Mouse (Mus musculus): Measurements from ENCODE around the gene Slco2b1. TPM values are rescaled to one million over a fixed set of nuclear protein-coding genes. Genes with fewer than 3 reads are reported as not detected.

Gene Slco2b1
- polyA plus RNA-seq, 1 experiment from 2014 or later: 2.9 TPM

DNA sequence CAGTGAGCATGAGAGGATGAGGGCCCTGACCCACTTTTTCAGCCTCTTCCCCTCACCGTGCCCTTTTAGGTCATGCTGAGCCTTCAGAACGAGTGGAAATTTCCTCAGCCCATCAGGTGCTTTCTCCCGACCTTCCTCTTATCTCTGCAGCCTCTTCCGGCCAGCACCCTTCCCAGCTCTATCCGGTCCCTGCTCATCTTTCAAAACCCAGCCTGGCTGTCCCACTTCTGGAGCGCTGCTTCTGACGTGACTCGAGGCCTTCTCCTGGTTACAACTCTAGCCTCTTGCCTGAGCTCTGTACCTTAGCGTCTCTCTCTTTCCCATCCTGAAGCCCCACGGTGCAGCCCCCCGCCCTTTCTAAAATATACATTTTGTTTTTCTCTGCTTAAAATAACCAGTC lies 56.9 kb downstream of the Slco2b1 start:
- ATAC-seq (ENCODE audit: insufficient read depth): no peak
- H3K9me3 ChIP-seq (ENCODE audit: low read depth, low read length): no peaks in the 10 kb centered on the region
- 57% methylated on average over 11 of the region's 11 CpGs for WGBS

DNA sequence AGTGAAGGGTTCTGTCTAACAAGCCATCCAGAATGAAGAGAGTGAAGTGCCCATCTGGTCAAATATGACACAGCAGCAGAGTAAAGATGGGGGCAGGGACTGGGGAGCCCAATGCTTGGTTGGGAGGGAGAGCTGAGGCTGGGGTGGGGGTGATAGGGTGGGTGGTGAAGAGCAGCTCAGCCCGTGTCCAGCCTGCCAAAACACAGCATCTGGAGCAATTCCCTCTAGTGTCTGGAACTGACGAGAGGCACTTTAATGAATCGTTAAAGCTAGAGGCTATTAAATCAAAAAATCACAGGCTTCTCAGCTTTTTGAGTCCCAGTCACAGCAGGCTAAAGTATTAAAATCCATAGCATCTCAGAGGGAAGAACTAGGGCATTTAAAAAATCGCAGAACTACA lies 61.6 kb downstream of the Slco2b1 start:
- Histone ChIP-seq H3K36me3 (ENCODE audit: insufficient read depth) (no peaks in the 10 kb centered on the region), H3K9me3 (ENCODE audit: low read depth, low read length) (no peaks in the 10 kb centered on the region), H3K27me3 (ENCODE audit: insufficient read depth, low read length) (no peaks in the 10 kb centered on the region), H3K9ac (no peak overlapping the region), H3K4me3 (ENCODE audit: low read depth, low read length) (no peak overlapping the region), H3K27ac (ENCODE audit: low read depth) (no peak overlapping the region), H3K4me2 (no peak overlapping the region), H3K4me1 (ENCODE audit: insufficient read depth) (no peaks in the 10 kb centered on the region)
- no peak for DNase-seq
- TF ChIP-seq CTCF (IDR thresholded peaks at IDR 0.05; ENCODE audit: low read depth): no peak
- ATAC-seq (ENCODE audit: insufficient read depth): no peak
- 66% methylated on average over 4 of the region's 4 CpGs for WGBS

More for the DNA sequence above, 56.9 kb downstream of the Slco2b1 start:
- Histone ChIP-seq H3K27ac (ENCODE audit: low read depth) (no peak overlapping the region), H3K36me3 (ENCODE audit: insufficient read depth) (no peaks in the 10 kb centered on the region), H3K27me3 (ENCODE audit: insufficient read depth, low read length) (0 out of 2 replicates have a peak, but pooled peaks cover 3% of the 10 kb centered on the region), H3K4me1 (ENCODE audit: insufficient read depth) (no peaks in the 10 kb centered on the region), H3K4me2 (no peak overlapping the region), H3K4me3 (ENCODE audit: low read depth, low read length) (no peak overlapping the region), H3K9ac (no peak overlapping the region)
- DNase-seq: no peak
- TF ChIP-seq CTCF (IDR thresholded peaks at IDR 0.05; ENCODE audit: low read depth): no peak

DNA sequence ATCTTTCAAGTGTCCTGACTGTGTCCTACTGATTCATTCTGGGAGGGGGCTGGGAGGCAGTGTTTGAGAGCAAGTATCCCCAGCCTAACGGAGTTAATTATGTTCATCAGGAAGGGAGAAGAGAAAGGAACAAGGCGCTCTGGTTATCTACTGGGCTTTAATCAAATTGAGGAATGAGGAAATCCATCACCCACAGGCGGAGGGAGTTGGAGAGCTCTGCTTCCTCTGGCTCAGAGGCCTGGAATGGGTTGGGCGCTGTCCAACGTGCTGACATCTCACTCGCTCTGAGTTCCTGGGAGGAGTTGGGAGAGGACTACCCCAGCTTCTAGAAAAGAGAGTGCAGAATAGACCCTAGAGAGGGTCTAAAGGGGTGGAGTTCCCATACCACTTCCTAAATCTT lies 62.5 kb downstream of the Slco2b1 start:
- no peaks in the 10 kb centered on the region for H3K9me3 ChIP-seq (ENCODE audit: low read depth, low read length)
- no peak overlapping the region for H3K4me2 ChIP-seq
- H3K27ac ChIP-seq (ENCODE audit: low read depth): no peak overlapping the region
- no peak overlapping the region for H3K9ac ChIP-seq
- under 1% methylated on average over 6 of the region's 6 CpGs for WGBS
- no peak for TF ChIP-seq CTCF (IDR thresholded peaks at IDR 0.05; ENCODE audit: low read depth)
- ATAC-seq (ENCODE audit: insufficient read depth) (no peak), DNase-seq (peak; percentile 92)
- no peaks in the 10 kb centered on the region for H3K4me1 ChIP-seq (ENCODE audit: insufficient read depth)
- H3K36me3 ChIP-seq (ENCODE audit: insufficient read depth): no peaks in the 10 kb centered on the region
- no peaks in the 10 kb centered on the region for H3K27me3 ChIP-seq (ENCODE audit: insufficient read depth, low read length)
- H3K4me3 ChIP-seq (ENCODE audit: low read depth, low read length): no peak overlapping the region

GRCm38 (mm10) chr7:99644701-99645100 lies 66.4 kb downstream of the Slco2b1 start:
- WGBS: 75% methylated on average over 7 of the region's 7 CpGs
- no peak overlapping the region for H3K4me3 ChIP-seq (ENCODE audit: low read depth, low read length)
- no peak overlapping the region for H3K27ac ChIP-seq (ENCODE audit: low read depth)
- H3K27me3 ChIP-seq (ENCODE audit: insufficient read depth, low read length): no peaks in the 10 kb centered on the region
- DNase-seq: no peak
- H3K4me2 ChIP-seq: no peak overlapping the region
- H3K4me1 ChIP-seq (ENCODE audit: insufficient read depth): no peaks in the 10 kb centered on the region
- no peak overlapping the region for H3K9ac ChIP-seq
- no peaks in the 10 kb centered on the region for H3K9me3 ChIP-seq (ENCODE audit: low read depth, low read length)
- no peak for ATAC-seq (ENCODE audit: insufficient read depth)
- TF ChIP-seq CTCF (IDR thresholded peaks at IDR 0.05; ENCODE audit: low read depth): no peak
- no peaks in the 10 kb centered on the region for H3K36me3 ChIP-seq (ENCODE audit: insufficient read depth)

DNA sequence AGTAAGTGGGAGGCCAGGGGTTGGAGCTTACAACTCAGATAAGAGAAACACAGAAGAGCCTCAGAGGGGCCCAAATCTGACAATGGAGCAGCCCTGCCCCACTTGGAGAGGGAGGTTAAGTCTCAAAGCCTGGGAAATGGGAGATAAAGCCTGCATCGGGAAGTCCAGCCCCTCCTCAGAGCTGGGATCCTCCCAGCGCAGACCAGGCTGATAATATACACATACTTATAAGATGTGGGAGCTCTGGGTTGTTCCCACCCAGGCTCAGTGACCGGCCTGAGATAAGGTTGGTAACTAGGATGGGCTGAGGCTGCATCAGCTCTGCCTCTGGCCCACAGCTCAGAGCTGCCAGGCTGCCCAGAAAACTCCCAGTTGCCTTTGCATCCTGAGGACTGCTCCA lies 69.1 kb downstream of the Slco2b1 start:
- no peaks in the 10 kb centered on the region for H3K9me3 ChIP-seq (ENCODE audit: low read depth, low read length)
- no peak for TF ChIP-seq CTCF (IDR thresholded peaks at IDR 0.05; ENCODE audit: low read depth)
- DNase-seq (no peak), ATAC-seq (ENCODE audit: insufficient read depth) (no peak)
- H3K27ac ChIP-seq (ENCODE audit: low read depth): no peak overlapping the region
- H3K4me3 ChIP-seq (ENCODE audit: low read depth, low read length): no peak overlapping the region
- no peaks in the 10 kb centered on the region for H3K27me3 ChIP-seq (ENCODE audit: insufficient read depth, low read length)
- WGBS: 18% methylated on average over 3 of the region's 3 CpGs
- H3K9ac ChIP-seq: no peak overlapping the region
- H3K4me1 ChIP-seq (ENCODE audit: insufficient read depth): no peaks in the 10 kb centered on the region
- H3K4me2 ChIP-seq: no peak overlapping the region
- H3K36me3 ChIP-seq (ENCODE audit: insufficient read depth): no peaks in the 10 kb centered on the region

DNA sequence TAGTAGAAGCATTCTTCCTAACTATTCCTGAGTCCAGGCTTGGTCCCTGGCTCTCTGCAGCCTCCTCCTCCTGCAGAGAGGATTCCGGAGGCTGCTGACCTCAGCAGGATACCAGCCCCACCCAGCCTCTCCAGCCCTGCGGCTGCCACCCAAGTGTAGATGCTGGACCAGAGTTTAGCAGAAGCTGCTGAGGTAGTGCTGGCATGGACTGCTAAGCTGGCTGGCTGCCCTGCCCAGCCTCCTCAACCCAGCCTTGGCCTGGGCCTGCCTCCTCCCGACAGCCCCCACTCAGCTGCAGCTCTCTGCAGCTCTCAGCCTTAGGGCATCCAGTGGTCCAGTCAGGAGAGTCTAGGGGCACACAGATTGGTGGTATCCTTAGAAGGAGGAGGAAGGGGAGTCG lies 69.9 kb downstream of the Slco2b1 start:
- no peaks in the 10 kb centered on the region for H3K27me3 ChIP-seq (ENCODE audit: insufficient read depth, low read length)
- no peak overlapping the region for H3K27ac ChIP-seq (ENCODE audit: low read depth)
- WGBS: 39% methylated on average over 4 of the region's 4 CpGs
- H3K36me3 ChIP-seq (ENCODE audit: insufficient read depth): no peaks in the 10 kb centered on the region
- peak; percentile 16 for DNase-seq
- H3K4me1 ChIP-seq (ENCODE audit: insufficient read depth): no peaks in the 10 kb centered on the region
- no peak overlapping the region for H3K9ac ChIP-seq
- ATAC-seq (ENCODE audit: insufficient read depth): peak; percentile 44; the same call in 1 of the 2 replicates
- H3K9me3 ChIP-seq (ENCODE audit: low read depth, low read length): no peaks in the 10 kb centered on the region
- no peak for TF ChIP-seq CTCF (IDR thresholded peaks at IDR 0.05; ENCODE audit: low read depth)
- no peak overlapping the region for H3K4me2 ChIP-seq
- no peak overlapping the region for H3K4me3 ChIP-seq (ENCODE audit: low read depth, low read length)

GRCm38 (mm10) chr7:99633966-99634665 lies 77.0 kb downstream of the Slco2b1 start:
- Histone ChIP-seq H3K4me3 (ENCODE audit: low read depth, low read length) (no peak overlapping the region), H3K4me1 (ENCODE audit: insufficient read depth) (no peaks in the 10 kb centered on the region), H3K36me3 (ENCODE audit: insufficient read depth) (no peaks in the 10 kb centered on the region), H3K9me3 (ENCODE audit: low read depth, low read length) (no peaks in the 10 kb centered on the region), H3K9ac (no peak overlapping the region), H3K4me2 (no peak overlapping the region), H3K27me3 (ENCODE audit: insufficient read depth, low read length) (peaks cover 4% of the 10 kb centered on the region; the same call in 1 of the 2 replicates), H3K27ac (ENCODE audit: low read depth) (no peak overlapping the region)
- 65% methylated on average over 8 of the region's 8 CpGs for WGBS
- no peak for DNase-seq
- no peak for TF ChIP-seq CTCF (IDR thresholded peaks at IDR 0.05; ENCODE audit: low read depth)
- ATAC-seq (ENCODE audit: insufficient read depth): no peak
